Mouse (Mus musculus): ENCODE measurements at regions not wholly inside any gene's neighbourhood (a gene's known extent, or its start where the extent isn't known, plus 50 kb on each side); places are given as distances from the start of the nearest gene placed in this dataset.
A peak's percentile ranks its signal among the peaks of the same experiment; 100 is the strongest.

DNA sequence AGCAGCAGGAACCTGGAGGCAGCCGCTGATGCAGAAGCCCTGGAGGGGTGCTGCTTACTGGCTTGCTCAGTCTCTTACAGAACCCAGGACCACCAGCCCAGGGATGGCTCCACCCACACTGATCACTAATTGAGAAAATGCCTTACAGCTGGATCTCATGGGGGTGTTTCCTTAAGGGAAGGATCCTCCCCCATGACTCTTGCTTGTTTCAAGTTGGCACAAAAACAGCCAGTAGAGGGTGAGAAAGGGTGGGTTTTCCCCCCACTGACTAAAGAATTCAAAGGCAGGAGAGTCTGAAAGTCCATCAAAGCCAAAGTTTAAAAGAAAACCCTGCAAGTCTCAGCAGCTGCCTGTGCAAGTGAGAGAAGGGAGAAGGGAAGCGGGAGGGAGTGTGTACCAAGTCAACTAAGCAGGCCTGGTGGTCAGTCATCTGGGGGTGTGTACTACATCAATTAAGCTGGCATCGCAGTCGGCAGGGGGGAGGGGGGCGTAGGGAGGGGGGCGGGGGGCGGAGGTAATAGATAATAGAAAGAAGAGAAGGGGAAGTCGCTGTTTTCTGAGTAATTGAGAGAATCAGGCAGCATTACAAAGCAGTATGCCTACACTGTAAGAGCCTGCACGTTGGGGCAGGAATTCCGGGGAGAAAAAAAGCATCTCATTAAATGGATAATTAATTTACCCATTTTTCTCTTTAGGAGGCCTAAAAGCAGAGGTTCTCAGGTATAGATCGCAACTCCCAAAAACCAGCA is 62.0 kb upstream of the Zdhhc17 start:
- Histone ChIP-seq H3K4me1 (ENCODE audit: insufficient read depth, low read depth, low read length) (no peaks in the 10 kb centered on the region), H3K9me3 (ENCODE audit: low read length) (no peaks in the 10 kb centered on the region), H3K27me3 (replicated peaks; ENCODE audit: insufficient read depth, low read length) (no peaks in the 10 kb centered on the region), H3K27ac (ENCODE audit: low read length) (no peak overlapping the region), H3K4me2 (replicated peaks; ENCODE audit: low read depth, low read length) (no peak overlapping the region), H3K9ac (replicated peaks; ENCODE audit: low read depth) (no peak overlapping the region), H3K36me3 (ENCODE audit: insufficient read depth, low read length) (no peaks in the 10 kb centered on the region), H3K4me3 (ENCODE audit: low read depth, low read length) (no peak overlapping the region)
- 30% methylated on average over 8 of the region's 11 CpGs for WGBS
- ATAC-seq: no peak; the same call in 1 of the 2 replicates
- TF ChIP-seq EP300 (IDR thresholded peaks at IDR 0.05) (no peak), CTCF (IDR thresholded peaks at IDR 0.05) (no peak; the same call in 1 of the 2 replicates)
- DNase-seq (ENCODE audit: low spot score): no peak

DNA sequence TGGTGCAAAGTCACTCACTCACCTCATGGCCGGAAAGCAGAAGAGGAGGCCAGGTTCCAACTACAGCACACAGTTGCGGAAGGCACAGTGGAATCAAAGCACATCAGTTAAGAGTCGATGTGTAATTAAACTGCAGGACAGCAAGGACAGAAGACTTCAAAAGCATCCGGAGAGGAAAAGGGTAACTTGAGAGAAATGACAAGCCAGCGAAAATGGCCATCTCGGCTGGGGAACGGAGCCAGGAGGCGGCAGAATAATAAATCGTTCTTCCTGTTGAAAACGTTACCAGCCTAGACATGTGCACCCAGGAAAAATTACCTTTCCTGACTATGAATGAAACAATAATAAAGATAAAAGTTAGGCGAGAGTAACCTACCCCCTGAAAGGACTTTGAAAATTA is 56.2 kb upstream of the Zdhhc17 start:
- TF ChIP-seq CTCF (IDR thresholded peaks at IDR 0.05) (no peak), EP300 (IDR thresholded peaks at IDR 0.05) (no peak)
- no peak overlapping the region for H3K4me2 ChIP-seq (replicated peaks; ENCODE audit: low read depth, low read length)
- H3K9ac ChIP-seq (replicated peaks; ENCODE audit: low read depth): no peak overlapping the region
- no peak overlapping the region for H3K27ac ChIP-seq (ENCODE audit: low read length)
- no peaks in the 10 kb centered on the region for H3K9me3 ChIP-seq (ENCODE audit: low read length)
- ATAC-seq: no peak
- no peaks in the 10 kb centered on the region for H3K4me1 ChIP-seq (ENCODE audit: insufficient read depth, low read depth, low read length)
- WGBS: 57% methylated on average over 11 of the region's 11 CpGs
- no peak for DNase-seq (ENCODE audit: low spot score)
- no peaks in the 10 kb centered on the region for H3K36me3 ChIP-seq (ENCODE audit: insufficient read depth, low read length)
- H3K27me3 ChIP-seq (replicated peaks; ENCODE audit: insufficient read depth, low read length): no peaks in the 10 kb centered on the region
- H3K4me3 ChIP-seq (ENCODE audit: low read depth, low read length): no peak overlapping the region

DNA sequence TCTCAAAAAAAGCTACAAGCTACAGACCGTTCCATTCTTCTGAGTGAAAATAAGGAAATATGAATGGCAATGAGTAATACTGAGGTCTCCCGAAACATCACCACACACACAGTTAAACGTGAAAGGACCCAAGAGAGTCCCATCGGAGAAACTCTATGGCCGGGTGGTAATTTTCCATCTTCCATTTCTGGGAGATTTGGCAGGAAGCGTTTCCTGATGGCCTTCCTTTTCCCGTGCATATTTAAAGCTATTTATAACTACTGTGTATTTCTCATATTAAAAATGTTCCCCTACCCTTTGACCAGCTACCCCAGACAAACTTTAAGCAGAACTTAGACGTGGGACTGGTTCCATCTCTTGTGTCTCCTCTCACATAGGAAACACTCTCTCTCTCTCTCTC is 50.7 kb upstream of the Zdhhc17 start:
- DNase-seq (ENCODE audit: low spot score): peak; percentile 24
- no peaks in the 10 kb centered on the region for H3K9me3 ChIP-seq (ENCODE audit: low read length)
- H3K9ac ChIP-seq (replicated peaks; ENCODE audit: low read depth): no peak overlapping the region
- H3K27me3 ChIP-seq (replicated peaks; ENCODE audit: insufficient read depth, low read length): no peaks in the 10 kb centered on the region
- no peaks in the 10 kb centered on the region for H3K4me1 ChIP-seq (ENCODE audit: insufficient read depth, low read depth, low read length)
- 0 out of 2 replicates have a peak, but pooled peaks have one; percentile 15 for TF ChIP-seq EP300 (IDR thresholded peaks at IDR 0.05)
- TF ChIP-seq CTCF (IDR thresholded peaks at IDR 0.05): no peak
- H3K36me3 ChIP-seq (ENCODE audit: insufficient read depth, low read length): no peaks in the 10 kb centered on the region
- ATAC-seq: no peak
- 56% methylated on average over 8 of the region's 8 CpGs for WGBS
- H3K4me2 ChIP-seq (replicated peaks; ENCODE audit: low read depth, low read length): no peak overlapping the region
- no peak overlapping the region for H3K4me3 ChIP-seq (ENCODE audit: low read depth, low read length)
- peak overlapping the region; percentile 38; the same call in 1 of the 2 replicates for H3K27ac ChIP-seq (ENCODE audit: low read length)
